Mouse (Mus musculus) right cerebral cortex, postnatal 10 days (tissue): Measurements from ENCODE around the gene 1700025G04Rik.

Experiments
- DNase-seq, 2 experiments: peaks; one replicate each; pipeline ENCODE4 v3.0.0; 2021; ENCODE audit warnings: low spot score in 2 of 2

The 1700025G04Rik gene

DNA sequence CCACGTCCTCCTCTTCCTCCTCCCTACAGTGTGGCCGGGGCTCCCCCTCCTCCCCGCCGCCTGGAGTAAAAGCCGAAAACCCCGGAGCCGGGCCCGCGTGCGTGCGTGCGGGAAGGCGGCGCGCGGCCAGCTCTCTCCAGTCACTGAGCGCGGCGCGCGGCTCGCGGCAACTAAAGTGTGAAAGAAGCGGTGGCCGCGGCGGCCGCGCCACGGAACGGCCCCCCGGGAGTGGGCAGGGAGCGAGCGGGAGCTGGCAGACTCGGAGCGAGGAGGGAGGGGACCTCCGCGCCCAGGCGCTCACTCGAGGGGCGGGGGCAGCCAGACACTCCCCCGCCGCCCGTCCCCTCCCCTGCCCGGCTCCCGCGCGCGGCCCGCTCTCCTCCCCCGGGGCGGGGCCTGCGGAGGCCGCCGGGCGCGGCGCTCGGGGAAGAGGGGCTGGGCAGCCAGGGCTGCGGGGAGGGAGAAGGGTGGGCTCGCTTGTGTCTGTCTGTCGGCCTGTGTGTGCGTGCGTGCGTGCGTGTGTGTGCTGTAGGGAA lies at the start of gene 1700025G04Rik:
Gene 1700025G04Rik, minus strand, starts transcription at position 108 of the 536 bp plus-strand sequence.
- DNase-seq = peak; percentile 91 to 92

DNA sequence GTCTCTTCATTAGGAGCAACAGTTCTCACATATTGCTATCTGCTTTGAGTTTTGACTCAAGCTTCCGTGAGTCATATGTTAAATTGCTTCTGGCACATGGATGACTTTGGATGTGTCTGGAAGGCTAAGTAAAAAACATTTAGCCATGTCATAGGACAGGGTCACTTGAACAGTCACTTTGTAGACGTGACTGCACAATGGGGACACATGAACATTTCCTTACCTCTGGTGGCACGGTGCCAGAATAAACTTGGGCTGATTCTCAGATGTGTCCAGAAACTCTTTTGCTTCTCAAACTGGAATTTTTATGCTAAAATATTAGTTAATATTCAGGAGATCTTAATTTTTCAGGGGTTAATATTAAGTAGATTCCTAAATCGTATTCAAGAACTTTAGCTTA lies 49.6 kb upstream of the 1700025G04Rik start:
- no peak for DNase-seq

DNA sequence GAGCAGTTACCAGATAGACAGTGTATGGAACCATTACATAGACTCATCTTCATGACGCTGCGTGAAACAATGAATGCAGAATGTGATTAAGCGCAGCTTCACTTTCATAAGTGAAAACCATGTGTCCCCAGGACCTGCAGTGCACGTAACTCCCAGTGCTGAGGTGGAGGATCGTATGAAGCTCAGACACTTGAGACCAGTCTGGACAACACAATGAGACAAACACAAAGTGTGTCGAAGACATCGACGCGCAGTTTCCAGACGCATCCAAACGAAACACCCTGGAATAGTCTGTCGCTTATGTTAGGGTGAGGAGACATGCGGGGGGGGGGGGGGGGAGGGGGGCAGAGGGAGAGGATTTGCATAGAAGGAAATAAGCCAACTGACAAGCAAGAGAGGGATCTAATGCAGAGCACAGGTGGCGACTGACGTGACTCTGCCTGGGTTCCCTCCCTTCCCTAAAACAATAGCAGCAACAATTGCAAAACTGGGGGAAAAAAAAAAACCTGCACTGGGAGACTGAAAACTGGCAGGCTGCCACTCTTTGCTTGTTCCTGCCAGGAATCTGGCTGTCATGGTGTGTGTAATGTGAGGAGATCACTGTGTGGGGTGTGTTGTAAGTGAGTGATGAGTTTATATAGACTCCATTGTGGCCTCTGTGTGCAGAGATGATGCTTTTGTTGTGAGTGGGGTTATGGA lies 40.3 kb upstream of the 1700025G04Rik start:
- DNase-seq = peak; percentile 42 to 58

DNA sequence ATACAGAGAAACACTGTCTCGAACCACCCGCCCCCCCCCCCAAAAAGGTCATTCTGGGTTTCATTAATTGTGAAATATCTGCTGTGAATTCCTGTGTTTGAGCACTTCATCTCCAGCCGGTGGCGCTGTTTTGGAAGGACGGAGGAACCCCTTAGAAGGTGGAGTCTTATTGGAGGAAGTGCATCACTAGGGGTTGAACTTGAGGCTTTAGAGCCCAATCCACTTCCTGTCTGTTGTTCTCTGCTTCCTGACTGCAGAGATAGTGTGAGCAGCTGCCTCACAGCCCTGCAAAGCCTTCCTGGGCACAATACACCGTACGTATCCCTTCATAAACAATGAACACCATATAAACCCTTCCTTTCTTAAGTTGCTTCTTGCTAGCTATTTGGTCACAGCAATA lies 35.5 kb upstream of the 1700025G04Rik start:
- DNase-seq = no peak

DNA sequence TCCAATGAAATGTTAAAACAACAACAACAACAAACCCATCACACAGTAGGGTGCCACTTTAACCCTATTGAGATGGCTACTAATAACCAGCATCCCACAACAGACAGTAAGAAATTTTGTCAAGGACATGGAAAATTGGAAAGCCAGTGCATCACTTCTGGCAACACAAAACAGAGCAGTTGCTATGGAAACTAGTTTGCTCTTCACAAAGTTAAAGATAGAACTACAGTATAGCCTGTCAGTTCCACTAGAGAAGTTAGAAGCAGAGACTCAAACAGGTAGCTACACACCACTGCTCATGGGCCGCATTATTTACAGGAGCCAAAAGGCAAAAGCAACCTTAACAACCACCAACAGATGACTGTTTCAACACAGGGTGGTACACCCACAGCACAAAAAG lies 20.2 kb upstream of the 1700025G04Rik start:
- no peak for DNase-seq

DNA sequence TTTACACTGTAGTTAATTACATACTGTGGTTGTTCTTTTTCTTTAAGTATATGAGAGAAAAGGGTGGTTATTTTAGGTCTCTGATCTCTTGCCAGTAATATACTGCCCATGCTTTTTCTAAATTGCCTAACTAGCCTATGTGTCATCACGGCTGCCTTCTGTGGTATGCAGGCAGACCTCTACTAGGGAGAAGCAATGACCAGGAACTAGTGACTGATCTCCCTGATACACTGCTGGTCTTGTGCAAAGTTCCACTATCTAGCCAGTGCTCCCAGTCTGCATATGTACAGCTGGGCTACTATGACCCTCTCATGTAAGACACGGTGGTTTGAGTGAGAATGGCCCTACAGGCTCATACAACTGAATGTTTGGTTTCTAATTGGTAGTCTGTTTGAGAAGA lies 16.2 kb upstream of the 1700025G04Rik start:
- no peak for DNase-seq

DNA sequence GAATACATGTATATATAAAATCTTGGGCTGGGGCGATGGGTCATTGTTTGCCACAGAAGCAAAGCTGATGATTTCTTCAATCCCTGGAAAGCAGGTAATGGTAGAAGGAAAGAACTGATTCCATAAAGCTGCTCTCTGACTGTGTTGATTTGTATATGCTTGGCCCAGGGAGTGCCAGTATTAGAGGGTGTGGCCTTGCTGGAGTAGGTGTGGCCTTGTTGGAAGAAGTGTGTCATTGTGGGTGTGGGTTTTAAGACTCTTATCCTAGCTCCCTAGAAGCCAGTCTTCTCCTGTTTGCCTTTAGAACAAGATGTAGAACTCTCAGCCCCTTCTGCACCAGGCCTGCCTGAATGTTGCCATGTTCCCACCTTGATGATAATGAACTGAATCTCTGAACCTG lies 15.3 kb upstream of the 1700025G04Rik start:
- no peak for DNase-seq

DNA sequence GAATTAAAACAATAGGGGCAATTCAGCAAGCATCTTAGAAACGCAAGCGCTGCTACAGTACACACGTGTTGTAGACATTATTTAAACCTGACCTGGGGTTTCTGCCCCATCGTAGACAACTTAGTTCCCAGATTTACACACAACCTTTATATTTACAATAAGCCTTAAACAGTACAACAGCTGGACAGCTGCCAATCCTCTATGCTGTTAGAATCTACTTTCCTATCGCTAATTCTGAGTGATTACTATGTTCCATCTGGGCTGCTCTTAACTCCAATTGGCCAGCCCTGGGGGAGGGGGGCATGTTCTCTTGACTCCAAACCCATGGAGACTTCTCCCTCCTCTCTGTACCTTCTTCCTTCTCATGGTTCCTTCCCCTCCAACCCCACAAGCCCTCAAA lies 11.8 kb upstream of the 1700025G04Rik start:
- DNase-seq = no peak

DNA sequence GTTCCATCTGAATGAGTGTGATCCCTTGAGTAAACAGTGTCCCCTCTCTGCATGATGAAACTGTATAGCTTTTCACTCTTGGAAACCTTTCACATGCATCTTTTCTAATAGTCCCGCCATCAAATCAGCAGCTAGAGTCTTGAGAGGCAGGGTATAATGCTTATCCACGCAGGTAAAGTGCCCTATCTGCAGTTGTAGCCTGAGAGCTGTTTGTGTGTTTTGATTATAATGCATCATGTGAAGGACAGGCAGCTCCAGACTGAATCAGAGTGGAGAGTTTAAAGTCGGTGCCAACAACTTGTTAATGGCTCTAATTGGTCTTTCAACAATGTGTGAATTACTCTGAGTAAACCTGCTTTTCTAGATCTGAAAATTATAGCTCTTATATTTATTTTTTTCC lies 6.1 kb upstream of the 1700025G04Rik start:
- DNase-seq = no peak

DNA sequence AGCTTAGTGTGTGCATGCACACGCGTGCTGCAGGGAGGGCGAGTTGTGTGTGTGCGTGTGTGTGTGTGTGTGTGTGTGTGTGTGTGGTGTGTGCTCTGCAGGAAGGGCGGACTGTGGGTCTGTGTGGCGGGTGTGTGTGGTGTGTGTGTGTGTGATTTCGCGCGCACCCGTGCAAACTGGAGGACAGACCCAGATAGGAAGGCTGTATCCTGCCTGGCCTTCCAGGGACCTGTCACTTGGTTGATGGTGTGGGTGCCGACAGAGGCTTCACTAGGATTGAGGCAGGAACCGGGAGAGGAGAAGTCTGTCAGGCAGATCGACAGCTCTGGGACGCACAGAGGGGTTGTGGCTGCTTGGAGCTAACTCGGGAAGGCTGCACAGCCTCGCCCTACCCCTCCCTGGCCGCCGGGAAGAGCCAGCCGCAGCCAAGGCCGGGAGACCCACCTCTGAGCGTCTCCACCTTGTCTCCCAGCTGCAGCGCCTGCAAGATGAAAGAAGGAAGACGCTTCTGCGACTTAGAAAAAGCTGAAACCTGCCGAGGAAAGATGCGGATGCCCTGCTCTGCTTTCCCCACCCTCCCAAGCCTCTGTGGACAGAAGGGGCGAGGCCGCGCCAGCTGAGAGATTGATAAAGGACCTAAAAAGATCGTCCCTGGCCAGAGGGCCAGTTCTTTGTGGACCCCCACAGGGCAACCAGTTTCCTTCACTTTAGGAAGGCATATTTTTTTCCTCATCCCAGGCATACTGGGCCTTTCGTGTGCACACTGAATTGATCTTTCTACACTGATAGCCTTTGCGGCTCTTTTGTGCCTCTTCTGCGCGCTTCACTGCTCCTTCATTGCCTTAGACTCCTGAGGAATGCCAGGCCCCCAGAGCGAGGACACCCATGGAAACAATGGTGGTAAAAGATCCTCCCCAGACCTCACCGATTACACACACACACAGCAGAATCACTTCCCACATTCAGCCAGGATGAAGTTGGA lies 930 bp upstream of the 1700025G04Rik start:
- peak; percentile 69 to 72 for DNase-seq

DNA sequence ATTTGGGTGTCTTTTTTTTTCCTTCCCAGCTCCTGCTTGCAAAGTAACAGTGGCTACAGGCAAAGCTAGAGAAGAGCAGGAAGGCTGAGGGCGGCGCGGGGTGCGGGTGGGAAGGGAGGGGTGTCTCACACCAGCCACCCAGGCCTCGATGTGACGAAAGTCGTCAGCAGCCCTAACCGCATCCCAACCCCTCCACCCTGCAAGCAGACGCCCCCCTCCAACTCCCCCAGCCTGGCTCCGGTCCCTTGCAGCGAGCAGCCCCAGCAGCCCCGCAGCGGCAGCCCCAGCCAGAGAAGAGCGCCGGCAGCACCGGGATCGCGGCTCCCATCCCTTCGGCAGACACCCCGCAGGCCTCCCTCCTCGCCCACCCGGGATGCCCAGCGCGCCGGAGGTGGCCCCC lies 399 bp downstream of the 1700025G04Rik start:
- peak; percentile 74 to 77 for DNase-seq

DNA sequence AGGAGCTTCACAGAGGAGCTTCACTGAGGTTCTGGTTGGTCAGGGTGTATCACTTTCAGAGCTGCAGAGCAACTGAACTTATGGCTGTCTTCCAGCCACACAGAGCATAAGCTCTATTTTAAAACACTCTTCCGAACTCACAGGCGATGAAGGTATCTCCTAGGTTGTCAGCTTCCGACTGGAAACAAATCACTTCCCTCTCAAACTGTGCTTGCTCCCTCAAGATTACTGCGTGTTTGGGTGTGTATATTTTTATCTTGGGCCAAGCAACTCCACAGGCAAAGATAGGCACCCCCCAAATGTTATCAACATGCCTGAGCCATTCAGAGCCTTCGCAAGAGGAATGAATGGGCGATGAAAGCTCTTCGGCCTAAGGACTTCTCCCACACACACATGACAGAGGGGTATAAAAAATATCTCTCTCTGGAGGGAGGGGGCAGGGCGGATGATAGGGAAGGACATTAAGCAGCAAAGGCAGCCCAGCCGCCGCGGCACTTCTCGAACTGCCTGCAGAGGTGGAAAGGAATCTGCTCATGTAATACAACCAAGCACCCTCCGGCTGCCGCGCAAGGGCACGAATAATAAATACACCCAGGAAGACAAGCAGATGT lies 1.0 kb downstream of the 1700025G04Rik start:
- peak; percentile 74 for DNase-seq

DNA sequence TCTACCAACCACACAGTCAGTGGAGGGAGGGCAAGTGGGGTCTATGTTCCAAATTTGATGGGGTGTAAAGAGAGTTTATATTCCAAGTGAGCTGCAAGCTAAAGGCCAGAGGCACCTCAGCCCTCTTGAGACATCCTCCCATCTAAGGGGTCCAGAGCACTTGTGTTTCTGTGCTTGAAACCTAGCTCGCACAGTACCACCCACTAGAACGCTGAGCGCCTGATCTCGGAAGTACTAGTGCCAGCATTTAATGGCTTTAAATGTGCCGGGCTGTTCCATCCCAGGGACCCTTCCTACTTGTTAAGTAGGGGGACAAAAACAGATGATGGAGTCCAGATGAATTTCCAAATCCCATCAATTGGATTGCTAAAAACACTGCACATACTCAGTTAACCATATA lies 1.9 kb downstream of the 1700025G04Rik start:
- no peak for DNase-seq

DNA sequence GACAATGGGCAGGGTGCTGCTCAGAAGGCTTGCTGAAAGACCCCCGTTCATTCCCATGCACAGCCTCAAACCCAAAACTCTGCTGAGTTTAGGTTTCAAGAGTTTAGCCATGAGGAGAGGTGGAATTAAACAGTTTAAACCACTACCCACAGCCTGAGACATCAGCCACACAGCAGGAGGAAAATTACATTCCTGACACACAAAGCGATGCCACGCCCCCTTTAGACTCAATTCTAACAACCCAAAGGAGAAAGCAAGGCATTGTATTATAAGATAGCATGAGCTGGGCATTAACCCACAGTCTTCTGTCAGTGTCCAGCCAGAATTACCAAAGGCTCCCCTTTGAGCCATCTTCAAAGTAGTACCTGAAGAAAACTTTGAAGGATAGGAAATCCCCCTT lies 3.0 kb downstream of the 1700025G04Rik start:
- no peak for DNase-seq

DNA sequence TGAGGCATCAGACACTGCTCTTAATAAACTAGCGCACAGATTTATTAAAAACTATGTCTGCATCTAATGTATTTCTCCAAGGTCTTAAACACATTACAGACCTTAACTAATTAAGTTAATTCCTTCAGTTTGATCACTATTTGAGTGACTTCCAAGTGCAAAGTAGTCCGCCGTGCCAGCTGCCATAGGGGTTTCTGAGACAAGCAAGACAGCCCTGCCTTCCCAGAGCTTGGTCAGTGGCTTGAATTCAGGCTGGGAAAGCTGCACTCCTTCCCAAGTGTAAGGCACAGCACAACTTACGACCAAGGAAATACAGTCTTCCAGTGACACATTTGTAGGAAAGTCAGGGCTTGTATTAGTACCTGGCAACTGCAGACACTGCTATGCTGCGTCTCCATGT lies 4.4 kb downstream of the 1700025G04Rik start:
- no peak for DNase-seq

DNA sequence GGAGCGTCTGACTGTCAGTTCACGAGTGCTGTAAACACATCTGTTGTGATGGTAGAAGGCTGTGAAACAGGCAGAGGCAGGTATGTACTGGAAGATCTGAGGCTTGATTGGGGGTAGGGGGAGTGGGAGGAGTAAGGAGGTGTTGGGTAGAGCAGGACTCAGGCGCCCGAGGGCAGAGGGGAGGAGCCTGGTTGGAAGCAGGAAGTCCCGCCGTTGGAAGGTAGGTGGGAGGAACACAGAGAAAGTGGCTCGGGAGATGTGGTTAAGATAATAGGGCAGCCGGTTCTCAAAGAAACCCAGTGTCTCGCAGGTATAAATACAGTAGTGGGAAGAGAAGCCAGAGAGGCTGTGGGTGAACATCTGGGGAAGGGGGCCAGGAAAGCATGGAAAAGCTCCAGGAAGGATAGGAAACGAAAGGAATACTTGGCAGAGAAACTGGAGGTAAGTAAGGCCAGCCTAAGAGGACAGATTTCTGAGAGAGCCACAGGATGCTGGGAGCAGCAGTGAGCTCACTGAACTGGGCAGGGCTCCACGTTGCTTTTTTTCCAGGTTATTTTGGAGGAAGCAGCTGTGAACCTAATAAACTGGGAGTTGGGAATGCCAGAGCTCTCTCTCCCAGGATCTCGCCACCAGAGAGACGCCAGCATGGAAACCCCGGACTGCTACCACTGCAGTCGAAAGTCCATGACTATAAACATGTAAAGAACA lies 5.1 kb downstream of the 1700025G04Rik start:
- DNase-seq = no peak

DNA sequence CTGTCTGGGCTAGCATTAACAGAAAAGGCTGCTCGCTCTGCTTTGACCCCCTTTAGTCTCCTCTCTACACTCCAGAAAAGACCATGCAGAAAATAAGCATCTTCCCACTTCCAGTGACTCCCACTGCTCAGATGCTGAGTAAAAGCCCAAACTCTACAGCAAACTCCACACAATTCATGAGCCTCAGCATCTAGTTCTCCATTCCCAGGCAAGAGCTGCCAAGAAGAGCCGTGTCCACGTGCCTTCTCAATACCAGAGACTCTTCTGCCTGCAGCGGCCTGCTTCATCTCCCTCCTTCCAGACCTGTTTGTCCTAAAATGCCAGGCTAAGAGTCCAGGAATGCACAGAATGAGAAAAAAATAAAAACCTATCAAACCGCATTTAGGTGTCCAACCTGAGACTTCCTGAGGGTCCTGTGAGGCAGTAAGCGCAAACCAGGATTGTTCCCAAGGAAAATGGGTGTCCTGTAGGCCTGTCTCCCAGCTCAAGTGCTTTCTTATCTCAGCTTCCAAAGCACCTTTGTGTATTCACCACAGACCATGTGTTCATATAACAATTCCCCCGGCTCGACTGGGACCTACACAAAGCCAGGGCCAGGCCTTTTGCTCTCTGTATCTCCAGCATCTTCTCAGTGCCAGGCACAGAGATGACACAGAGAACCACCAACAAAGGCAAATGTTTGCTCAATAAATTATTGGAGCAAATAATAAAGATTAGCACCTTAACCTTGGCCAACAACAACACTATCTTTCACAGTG lies 7.8 kb downstream of the 1700025G04Rik start:
- DNase-seq = peak; percentile 39 to 56

DNA sequence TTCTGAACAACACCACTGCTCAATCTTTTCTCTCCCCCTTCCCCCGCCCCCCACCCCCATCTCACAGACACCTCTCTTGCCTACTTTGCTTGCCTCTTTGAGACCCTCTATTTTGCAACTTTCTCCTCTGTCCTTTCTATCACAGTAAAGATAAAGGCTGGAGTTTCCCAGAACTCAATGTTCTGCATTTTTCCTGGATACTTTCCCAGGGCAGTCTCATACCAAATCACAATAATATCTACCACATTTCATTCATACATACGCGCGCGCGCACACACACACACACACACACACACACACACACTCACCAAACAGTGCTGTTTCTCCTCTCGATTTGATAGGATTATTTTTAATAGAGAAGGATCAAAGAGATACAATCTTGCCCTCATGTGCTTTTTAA lies 8.8 kb downstream of the 1700025G04Rik start:
- DNase-seq = no peak

DNA sequence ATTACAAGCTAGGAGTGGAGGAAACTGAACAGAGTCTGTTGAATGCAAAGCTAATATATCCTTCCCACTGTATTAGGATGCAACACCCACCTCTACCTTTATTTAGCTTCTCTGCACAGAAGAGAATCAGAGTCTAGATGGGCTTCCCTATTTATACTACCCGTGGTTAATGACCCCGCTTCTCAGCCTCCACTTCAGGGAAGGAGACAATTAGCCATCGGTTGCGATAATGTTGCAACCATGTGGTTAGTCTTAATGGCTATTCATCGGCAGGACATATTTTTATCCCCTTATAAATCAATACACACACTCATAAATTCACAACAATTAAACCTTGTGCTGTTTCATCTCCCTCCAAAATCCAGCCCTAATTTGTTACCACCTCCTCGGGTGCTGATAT lies 9.7 kb downstream of the 1700025G04Rik start:
- DNase-seq = no peak

DNA sequence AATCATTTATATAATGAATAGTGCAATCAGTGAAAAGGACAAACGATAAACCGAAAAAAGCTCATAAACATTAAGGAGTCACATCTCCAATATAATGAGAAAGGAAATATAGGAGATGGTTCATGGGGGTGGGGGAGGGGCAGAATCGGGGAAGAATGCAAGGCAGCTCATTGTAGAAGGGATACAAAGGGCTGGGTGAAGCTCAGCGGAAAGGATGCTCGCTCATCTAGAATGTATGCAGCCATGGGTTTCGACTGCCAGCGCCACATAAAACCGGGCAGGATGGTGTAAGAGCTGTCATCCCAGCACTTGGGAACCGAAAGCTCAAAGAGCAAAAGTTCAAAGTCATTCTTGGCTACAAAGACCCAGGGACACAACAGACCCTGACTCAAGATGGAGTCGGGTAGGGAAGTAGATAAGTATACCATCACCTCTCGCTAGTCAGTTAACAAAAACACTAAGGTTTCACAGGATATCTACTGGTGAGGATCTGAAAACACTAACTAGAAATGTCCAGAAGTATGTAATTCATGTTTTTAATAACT lies 12.7 kb downstream of the 1700025G04Rik start:
- DNase-seq = no peak
